9 mouse cellular contexts compared by ENCODE assay signal in the genomic region with DNA sequence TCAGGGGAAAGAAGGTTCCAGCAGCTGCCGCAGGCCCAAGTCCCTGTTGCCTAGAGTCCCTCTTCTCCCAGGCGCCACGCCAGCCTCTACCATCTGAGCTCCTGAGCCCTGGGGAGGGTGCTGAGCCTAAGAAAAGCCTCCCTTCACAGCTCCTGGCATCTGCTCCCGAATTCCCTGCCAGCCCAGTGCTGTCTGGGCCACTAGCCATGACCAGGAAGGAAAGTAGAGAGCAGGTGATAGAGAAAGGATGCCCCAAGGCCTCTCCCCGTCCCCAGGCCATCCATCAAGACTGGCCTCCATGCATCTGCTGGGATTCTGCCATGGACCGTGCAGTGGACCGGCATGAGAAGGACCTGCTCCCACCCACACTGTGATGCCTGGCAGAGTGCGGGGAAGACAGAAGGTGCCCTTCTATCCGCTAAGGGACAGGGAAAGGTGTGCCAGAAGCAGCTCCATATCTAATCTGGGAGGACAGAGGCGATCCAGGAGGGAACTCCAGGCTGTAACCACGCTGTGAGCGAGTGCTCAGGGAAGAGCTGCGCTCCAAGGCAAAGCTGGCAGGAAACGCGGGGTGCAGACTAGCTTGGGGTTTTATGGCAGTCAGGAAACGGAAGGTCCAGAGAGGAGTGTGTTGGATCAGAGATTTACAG. TPM values are rescaled to one million over a fixed set of nuclear protein-coding genes. Genes with fewer than 3 reads are reported as not detected.
DNase-seq lines count a peak whose midpoint lies in the region; ATAC-seq lines count a peak whose summit lies in the region.
"Had no signal": no experiment of that assay in that cellular context is flagged by ENCODE, and none has a peak within 500 bp of the region (broad histone marks: within the 10 kb centered on the region; RNA-seq: fewer than 3 reads in every experiment).

No protein-coding gene starts in this region.

- intact Hi-C loops in heart, postnatal 14 days (cut with DNase I), result no loop called here

- H3K27ac ChIP-seq in limb, embryonic 13.5 days, result no peak overlapping the region
- H3K27ac ChIP-seq in limb, embryonic 10.5 days, result no peak overlapping the region
- H3K27ac ChIP-seq in neural tube, embryonic 14.5 days (ENCODE audit: low read depth, low read length), result no peak overlapping the region; the same call in 1 of the 2 replicates
- H3K27ac ChIP-seq: lung, embryonic 15.5 days had no signal

- no peak overlapping the region for H3K4me2 ChIP-seq in limb, embryonic 13.5 days (replicated peaks)
- no peak overlapping the region for H3K4me2 ChIP-seq in neural tube, embryonic 14.5 days (ENCODE audit: low read depth, low read length)
- H3K4me2 ChIP-seq: lung, embryonic 15.5 days had no signal

- ATAC-seq in limb, embryonic 13.5 days (ENCODE audit: low FRiP score, low read depth), result no peak
- ATAC-seq in frontal cortex, adult (ENCODE audit: low TSS enrichment), result peak; percentile 85
- peak; percentile 52; the same call in 1 of the 2 replicates for ATAC-seq in neural tube, embryonic 14.5 days (ENCODE audit: low read depth)
- no peak for ATAC-seq in monocyte, adult 5-6 weeks (replicated peaks; ENCODE audit: insufficient number of reproducible peaks, low FRiP score, low TSS enrichment, poor library complexity, severe bottlenecking)

- H3K4me3 ChIP-seq in limb, embryonic 13.5 days, result no peak overlapping the region
- no peak overlapping the region for H3K4me3 ChIP-seq in limb, embryonic 10.5 days
- H3K4me3 ChIP-seq in neural tube, embryonic 14.5 days (ENCODE audit: low read depth, low read length), result no peak overlapping the region
- H3K4me3 ChIP-seq: lung, embryonic 15.5 days had no signal

- no peaks in the 10 kb centered on the region for H3K4me1 ChIP-seq in limb, embryonic 13.5 days
- peaks cover 7% of the 10 kb centered on the region; the same call in 1 of the 2 replicates for H3K4me1 ChIP-seq in limb, embryonic 10.5 days
- no peaks in the 10 kb centered on the region for H3K4me1 ChIP-seq in neural tube, embryonic 14.5 days (ENCODE audit: control insufficient read depth, insufficient read depth, low read length)

- H3K27me3 ChIP-seq in limb, embryonic 13.5 days, result peaks cover 3% of the 10 kb centered on the region; the same call in 1 of the 2 replicates
- H3K27me3 ChIP-seq in limb, embryonic 10.5 days (ENCODE audit: low read depth, poor library complexity, severe bottlenecking), result no peaks in the 10 kb centered on the region; the same call in 1 of the 2 replicates
- no peaks in the 10 kb centered on the region for H3K27me3 ChIP-seq in neural tube, embryonic 14.5 days (ENCODE audit: control insufficient read depth, insufficient read depth, low read length)
- H3K27me3 ChIP-seq: lung, embryonic 15.5 days had no signal

- 0 out of 2 replicates have a peak overlapping the region, but pooled peaks have one; percentile 43 for H3K9ac ChIP-seq in limb, embryonic 13.5 days
- H3K9ac ChIP-seq in neural tube, embryonic 14.5 days (replicated peaks; ENCODE audit: low read depth, low read length), result 0 out of 2 replicates have a peak overlapping the region, but pooled peaks have one; percentile 3
- H3K9ac ChIP-seq: lung, embryonic 15.5 days had no signal

- H3K9me3 ChIP-seq in limb, embryonic 13.5 days, result no peaks in the 10 kb centered on the region
- H3K9me3 ChIP-seq in limb, embryonic 10.5 days (replicated peaks), result no peaks in the 10 kb centered on the region
- no peaks in the 10 kb centered on the region for H3K9me3 ChIP-seq in neural tube, embryonic 14.5 days (ENCODE audit: control insufficient read depth, low read length)
- H3K9me3 ChIP-seq: lung, embryonic 15.5 days had no signal

- DNase-seq in limb, embryonic 10.5 days (ENCODE audit: low spot score), result no peak
- peak; percentile 73 to 81 for DNase-seq in heart, postnatal 14 days
- DNase-seq in thymus, postnatal 36 days, result no peak
- DNase-seq in lung, postnatal 36 days, result no peak

- 69% methylated on average over 16 of the region's 16 CpGs for WGBS in limb, embryonic 13.5 days
- WGBS in limb, embryonic 10.5 days, result 69% methylated on average over 16 of the region's 16 CpGs
- 48% methylated on average over 16 of the region's 16 CpGs for WGBS in neural tube, embryonic 14.5 days

- no peaks in the 10 kb centered on the region for H3K36me3 ChIP-seq in limb, embryonic 13.5 days
- no peaks in the 10 kb centered on the region for H3K36me3 ChIP-seq in limb, embryonic 10.5 days
- no peaks in the 10 kb centered on the region for H3K36me3 ChIP-seq in neural tube, embryonic 14.5 days (ENCODE audit: control insufficient read depth, insufficient read depth, low read length)
- H3K36me3 ChIP-seq: lung, embryonic 15.5 days had no signal

RNA-seq across cellular contexts. Expression of gene Kcnk3, which starts 18.6 kb away (rescaled TPM):
- polyA plus RNA-seq in limb, embryonic 13.5 days (2015; fragmentation: Nextera tagmentation; extraction: Ambion mirVana), result 0.49 and 0.66 TPM in 2 replicates
- polyA plus RNA-seq in limb, embryonic 10.5 days (2016; fragmentation: Nextera tagmentation; extraction: Ambion mirVana), result 0.36 and 0.69 TPM in 2 replicates
- total RNA-seq in heart, postnatal 14 days (2021), result 100 to 1,000 TPM; 181 to 186 TPM
- polyA plus RNA-seq in neural tube, embryonic 14.5 days (2014; fragmentation: Nextera tagmentation; extraction: Ambion mirVana), result 10.5 and 12.9 TPM in 2 replicates
- 0.10 TPM in 1 of 3 replicates, not detected in the others for total RNA-seq in monocyte, adult 5-6 weeks (2017)

RNA-seq across cellular contexts. Expression of gene Slc35f6, which starts 41.2 kb away (rescaled TPM):
- polyA plus RNA-seq in limb, embryonic 13.5 days (2015; fragmentation: Nextera tagmentation; extraction: Ambion mirVana), result 27.4 and 27.5 TPM in 2 replicates
- polyA plus RNA-seq in limb, embryonic 10.5 days (2016; fragmentation: Nextera tagmentation; extraction: Ambion mirVana), result 20.9 and 22.3 TPM in 2 replicates
- total RNA-seq in heart, postnatal 14 days (2021), result 10 to 100 TPM; 37.4 to 39.9 TPM
- polyA plus RNA-seq in neural tube, embryonic 14.5 days (2014; fragmentation: Nextera tagmentation; extraction: Ambion mirVana), result 33.1 and 37.1 TPM in 2 replicates
- total RNA-seq in monocyte, adult 5-6 weeks (2017), result 22.1 to 43.5 TPM (median 25.4 TPM) in 3 replicates

Comparison
In these comparisons a context has a peak if more than half of its experiments do, and no peak if none do; other contexts are left out.
1. ATAC-seq: peak in frontal cortex, adult (single experiment) and neural tube, embryonic 14.5 days (single experiment); none in limb, embryonic 13.5 days (single experiment) and monocyte, adult 5-6 weeks (single experiment).
2. DNase-seq: peak in heart, postnatal 14 days (2 of 2); none in limb, embryonic 10.5 days (single experiment), thymus, postnatal 36 days (0 of 2) and lung, postnatal 36 days (single experiment).